Mouse (Mus musculus): Measurements from ENCODE around the gene Ccnk.

Gene Ccnk

GRCm38 (mm10) chr12:108251034-108251792 is 71.8 kb downstream of the Ccnk start:
- DNase-seq = no peak

GRCm38 (mm10) chr12:108251825-108252542 is 72.6 kb downstream of the Ccnk start:
- DNase-seq = no peak
